Mouse (Mus musculus): ENCODE measurements around the gene Epb41l1. TPM values are rescaled to one million over a fixed set of nuclear protein-coding genes. Genes with fewer than 3 reads are reported as not detected.
A peak's percentile ranks its signal among the peaks of the same experiment; 100 is the strongest.
"Not testable (repeated sequence)": the region's sequence is repeated elsewhere in the genome, so short reads cannot be mapped to it uniquely, and the experiment has no call there.

Epb41l1 gene
- polyA plus RNA-seq, 1 experiment from 2014 or later, result 2.5 TPM

DNA sequence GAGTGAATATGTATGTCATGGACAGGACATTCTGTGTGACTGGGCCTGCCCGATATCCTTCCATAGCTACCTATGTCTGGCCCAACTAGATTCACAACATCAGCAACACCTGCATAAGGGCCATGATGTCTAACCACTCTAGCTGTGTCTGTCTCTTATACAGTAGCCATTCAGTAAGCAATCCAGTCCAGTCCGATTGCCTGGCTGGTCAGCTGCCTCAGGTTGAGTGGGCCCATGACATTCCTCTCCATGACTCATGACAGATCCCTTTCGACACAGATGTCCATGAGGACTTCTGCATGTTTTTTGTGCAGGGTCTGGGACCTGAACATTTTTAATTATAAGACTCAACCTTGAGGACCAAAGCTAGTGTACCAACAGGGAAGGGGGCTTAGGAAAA lies 18.7 kb upstream of the Epb41l1 start:
- no peak overlapping the region for H3K9ac ChIP-seq (replicated peaks)
- H3K4me3 ChIP-seq (replicated peaks), result no peak overlapping the region
- no peaks in the 10 kb centered on the region for H3K9me3 ChIP-seq
- no peaks in the 10 kb centered on the region for H3K27me3 ChIP-seq
- no peaks in the 10 kb centered on the region for H3K36me3 ChIP-seq
- ATAC-seq (ENCODE audit: insufficient number of reproducible peaks, insufficient read depth, low FRiP score, low TSS enrichment, low read depth), result no peak
- H3K27ac ChIP-seq, result no peak overlapping the region
- no peak overlapping the region for H3K4me2 ChIP-seq
- 96% methylated on average over 3 of the region's 3 CpGs for WGBS
- H3K4me1 ChIP-seq (replicated peaks), result peaks cover 18% of the 10 kb centered on the region

DNA sequence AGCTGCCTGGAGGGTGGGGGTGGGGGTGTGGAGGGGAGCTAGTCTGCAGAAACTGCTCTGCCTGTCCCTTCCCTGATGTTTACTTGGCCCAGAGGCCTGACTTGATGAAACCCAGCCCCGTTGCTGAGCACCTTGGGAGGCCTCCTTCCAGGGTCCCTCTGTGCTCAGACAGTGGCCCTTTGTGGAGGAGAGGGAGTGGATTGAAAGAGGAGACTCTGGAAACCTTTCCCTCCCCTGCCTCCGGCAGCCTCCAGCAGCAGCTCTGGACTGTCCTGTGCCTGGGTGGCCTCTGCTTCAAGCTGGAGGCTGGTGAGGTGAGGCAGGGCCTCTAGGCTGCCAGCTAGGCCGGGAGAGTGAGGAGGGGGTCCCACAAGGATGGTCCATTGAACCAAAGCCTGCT lies 13.7 kb upstream of the Epb41l1 start:
- Histone ChIP-seq H3K27ac (peak overlapping the region; percentile 74), H3K9ac (replicated peaks) (no peak overlapping the region), H3K4me2 (0 out of 2 replicates have a peak overlapping the region, but pooled peaks have one; percentile 4), H3K4me3 (replicated peaks) (no peak overlapping the region), H3K4me1 (replicated peaks) (peaks cover 19% of the 10 kb centered on the region), H3K9me3 (no peaks in the 10 kb centered on the region), H3K36me3 (no peaks in the 10 kb centered on the region), H3K27me3 (no peaks in the 10 kb centered on the region)
- ATAC-seq (ENCODE audit: insufficient number of reproducible peaks, insufficient read depth, low FRiP score, low TSS enrichment, low read depth), result peak; percentile 74; the same call in 1 of the 2 replicates
- 13% methylated on average over 3 of the region's 3 CpGs for WGBS

DNA sequence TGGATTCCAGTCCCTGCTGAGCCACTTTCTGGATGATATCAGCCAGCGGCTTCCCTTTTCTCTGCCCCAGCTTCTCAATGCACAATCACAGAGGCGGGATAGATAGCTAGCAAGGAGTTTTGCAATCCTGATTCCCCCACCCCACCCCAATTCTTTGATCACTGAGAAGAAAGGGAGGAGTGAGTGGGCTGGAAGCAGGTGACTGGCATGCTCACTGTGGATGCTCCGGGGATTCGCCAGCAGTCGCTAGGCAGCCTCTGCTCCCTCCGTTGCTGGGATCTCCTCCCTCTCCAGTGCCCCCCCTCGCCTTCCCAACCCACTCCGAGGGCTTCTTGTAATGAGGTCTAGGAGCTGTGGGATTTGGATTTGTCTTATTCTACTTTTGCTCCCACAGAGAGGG lies 12.5 kb upstream of the Epb41l1 start:
- no peak overlapping the region for H3K4me3 ChIP-seq (replicated peaks)
- 54% methylated on average over 8 of the region's 8 CpGs for WGBS
- no peak overlapping the region for H3K4me2 ChIP-seq
- no peaks in the 10 kb centered on the region for H3K36me3 ChIP-seq
- peaks cover 19% of the 10 kb centered on the region for H3K4me1 ChIP-seq (replicated peaks)
- no peaks in the 10 kb centered on the region for H3K27me3 ChIP-seq
- ATAC-seq (ENCODE audit: insufficient number of reproducible peaks, insufficient read depth, low FRiP score, low TSS enrichment, low read depth), result no peak
- peak overlapping the region; percentile 74; the same call in 1 of the 2 replicates for H3K27ac ChIP-seq
- H3K9ac ChIP-seq (replicated peaks), result no peak overlapping the region
- H3K9me3 ChIP-seq, result no peaks in the 10 kb centered on the region

GRCm38 (mm10) chr2:156411348-156411747 lies 9.4 kb upstream of the Epb41l1 start:
- H3K36me3 ChIP-seq; H3K4me2 ChIP-seq; H3K9me3 ChIP-seq; H3K4me3 ChIP-seq (replicated peaks); H3K27me3 ChIP-seq; H3K9ac ChIP-seq (replicated peaks); ATAC-seq (ENCODE audit: insufficient number of reproducible peaks, insufficient read depth, low FRiP score, low TSS enrichment, low read depth); H3K27ac ChIP-seq: not testable (repeated sequence)
- 85% methylated on average over 6 of the region's 7 CpGs for WGBS
- H3K4me1 ChIP-seq (replicated peaks), result peaks cover 16% of the 10 kb centered on the region

DNA sequence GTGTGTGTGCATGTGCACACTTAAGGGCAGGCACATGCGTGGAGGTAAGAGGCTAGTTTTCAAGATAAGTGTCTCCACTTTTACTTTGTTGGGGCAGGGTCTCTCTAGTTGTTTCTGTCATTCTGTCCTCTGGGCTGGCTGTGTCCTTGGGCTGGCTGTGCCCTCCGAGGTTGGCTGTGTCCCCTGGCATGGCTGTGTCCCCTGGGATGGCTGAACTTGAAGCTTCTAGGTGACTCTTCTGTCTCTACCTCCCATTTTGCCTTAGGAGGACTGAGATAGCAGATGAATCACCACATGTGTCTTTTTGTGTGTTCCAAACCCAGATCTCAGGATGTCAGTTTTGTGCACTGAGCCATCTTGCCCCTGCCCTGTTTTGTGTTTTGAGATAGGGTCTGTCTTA lies 5.7 kb upstream of the Epb41l1 start:
- Histone ChIP-seq H3K9ac (replicated peaks) (no peak overlapping the region), H3K36me3 (no peaks in the 10 kb centered on the region), H3K27me3 (peaks cover 23% of the 10 kb centered on the region), H3K27ac (no peak overlapping the region), H3K4me3 (replicated peaks) (no peak overlapping the region), H3K9me3 (no peaks in the 10 kb centered on the region), H3K4me1 (replicated peaks) (no peaks in the 10 kb centered on the region), H3K4me2 (no peak overlapping the region)
- WGBS, result 79% methylated on average over 2 of the region's 2 CpGs
- ATAC-seq (ENCODE audit: insufficient number of reproducible peaks, insufficient read depth, low FRiP score, low TSS enrichment, low read depth), result no peak

DNA sequence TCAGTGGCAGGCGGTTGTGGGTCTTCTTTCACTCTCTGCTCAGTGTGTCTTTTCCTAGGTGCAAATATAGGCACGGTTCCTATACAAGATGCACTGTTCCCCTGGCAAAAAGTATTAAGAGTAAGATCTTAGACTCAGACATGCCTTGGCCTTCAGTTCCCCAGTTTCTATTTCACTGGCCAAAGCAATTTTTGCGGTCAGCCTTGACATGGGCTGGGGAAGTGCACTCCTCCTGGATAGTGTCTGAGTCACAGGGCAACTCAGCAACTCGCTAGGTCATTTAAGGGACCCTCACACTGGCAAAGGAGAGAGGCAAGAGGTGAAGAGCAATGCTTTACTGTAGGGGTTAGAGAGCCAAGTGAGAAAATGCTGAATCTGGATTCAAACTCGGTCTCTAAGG lies 5.0 kb upstream of the Epb41l1 start:
- WGBS, result 73% methylated on average over 5 of the region's 5 CpGs
- Histone ChIP-seq H3K4me1 (replicated peaks) (no peaks in the 10 kb centered on the region), H3K9me3 (no peaks in the 10 kb centered on the region), H3K27ac (no peak overlapping the region), H3K27me3 (peaks cover 30% of the 10 kb centered on the region), H3K4me3 (replicated peaks) (no peak overlapping the region), H3K36me3 (no peaks in the 10 kb centered on the region), H3K4me2 (no peak overlapping the region), H3K9ac (replicated peaks) (no peak overlapping the region)
- ATAC-seq (ENCODE audit: insufficient number of reproducible peaks, insufficient read depth, low FRiP score, low TSS enrichment, low read depth), result no peak

GRCm38 (mm10) chr2:156417194-156417593 lies 3.5 kb upstream of the Epb41l1 start:
- WGBS, result 55% methylated on average over 1 of the region's 1 CpGs
- no peak overlapping the region for H3K4me3 ChIP-seq (replicated peaks)
- H3K4me1 ChIP-seq (replicated peaks), result peaks cover 10% of the 10 kb centered on the region
- no peaks in the 10 kb centered on the region for H3K36me3 ChIP-seq
- no peaks in the 10 kb centered on the region for H3K9me3 ChIP-seq
- ATAC-seq (ENCODE audit: insufficient number of reproducible peaks, insufficient read depth, low FRiP score, low TSS enrichment, low read depth), result no peak
- peaks cover 45% of the 10 kb centered on the region for H3K27me3 ChIP-seq
- H3K27ac ChIP-seq, result no peak overlapping the region
- H3K4me2 ChIP-seq, result no peak overlapping the region
- no peak overlapping the region for H3K9ac ChIP-seq (replicated peaks)

DNA sequence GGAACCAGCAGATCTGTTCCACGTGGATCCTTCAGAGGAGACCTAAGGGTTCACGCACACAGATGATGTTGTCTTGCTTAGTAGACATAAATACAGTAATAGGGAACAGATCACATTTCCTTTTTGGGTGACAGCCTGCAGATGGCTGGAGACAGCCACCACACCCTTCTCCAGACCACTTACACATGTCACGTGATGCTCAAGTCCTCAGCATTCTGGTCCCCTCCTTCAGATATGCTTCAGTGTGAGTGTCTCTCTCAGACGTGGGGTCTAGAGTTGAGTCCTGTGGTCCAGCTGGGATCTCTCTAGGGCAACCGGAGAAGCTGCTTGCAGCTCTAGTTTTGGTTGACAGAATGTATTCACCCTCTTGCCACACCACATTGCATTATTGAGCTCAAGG lies 2.2 kb upstream of the Epb41l1 start:
- H3K9me3 ChIP-seq, result no peaks in the 10 kb centered on the region
- no peak overlapping the region for H3K9ac ChIP-seq (replicated peaks)
- H3K27ac ChIP-seq, result no peak overlapping the region
- H3K4me3 ChIP-seq (replicated peaks), result no peak overlapping the region
- no peak for ATAC-seq (ENCODE audit: insufficient number of reproducible peaks, insufficient read depth, low FRiP score, low TSS enrichment, low read depth)
- peaks cover 10% of the 10 kb centered on the region for H3K4me1 ChIP-seq (replicated peaks)
- H3K27me3 ChIP-seq, result peaks cover 57% of the 10 kb centered on the region
- H3K4me2 ChIP-seq, result no peak overlapping the region
- H3K36me3 ChIP-seq, result no peaks in the 10 kb centered on the region
- 83% methylated on average over 5 of the region's 5 CpGs for WGBS

DNA sequence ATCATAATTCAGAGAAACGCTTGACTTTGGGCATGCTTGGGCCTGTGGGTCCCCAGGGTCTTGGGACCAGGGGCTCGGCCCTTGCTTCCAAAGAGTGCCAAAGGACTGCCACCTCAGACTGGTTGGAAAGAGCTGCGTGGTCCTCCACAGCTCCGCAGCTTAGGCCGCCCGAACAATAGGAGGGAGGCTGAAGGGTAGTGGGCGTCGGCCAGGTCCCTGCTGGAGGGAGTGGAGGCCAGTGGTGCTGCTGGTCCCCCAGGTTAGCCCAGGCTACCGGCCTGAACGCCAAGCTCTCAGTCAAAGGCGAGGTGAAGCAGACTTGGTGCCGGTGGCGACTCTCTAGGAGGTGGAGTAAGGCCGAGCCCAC lies 399 bp upstream of the Epb41l1 start:
- 0 out of 2 replicates have a peak, but pooled peaks have one; percentile 12 for ATAC-seq (ENCODE audit: insufficient number of reproducible peaks, insufficient read depth, low FRiP score, low TSS enrichment, low read depth)
- peaks cover 74% of the 10 kb centered on the region for H3K27me3 ChIP-seq
- peak overlapping the region; percentile 65 for H3K4me3 ChIP-seq (replicated peaks)

GRCm38 (mm10) chr2:156421381-156422110 lies 837 bp downstream of the Epb41l1 start:
- H3K4me3 ChIP-seq (replicated peaks), result peak overlapping the region; percentile 65
- peak overlapping the region; percentile 73 for H3K9ac ChIP-seq (replicated peaks)
- 2% methylated on average over 36 of the region's 36 CpGs for WGBS
- peak overlapping the region; percentile 96 for H3K4me2 ChIP-seq
- peak; percentile 61; the same call in 1 of the 2 replicates for ATAC-seq (ENCODE audit: insufficient number of reproducible peaks, insufficient read depth, low FRiP score, low TSS enrichment, low read depth)
- peaks cover 79% of the 10 kb centered on the region for H3K27me3 ChIP-seq
- H3K27ac ChIP-seq, result peak overlapping the region; percentile 23; the same call in 1 of the 2 replicates
- H3K4me1 ChIP-seq (replicated peaks), result peaks cover 10% of the 10 kb centered on the region
- H3K36me3 ChIP-seq, result no peaks in the 10 kb centered on the region
- no peaks in the 10 kb centered on the region for H3K9me3 ChIP-seq

More for the DNA sequence above, 399 bp upstream of the Epb41l1 start:
- Histone ChIP-seq H3K4me2 (peak overlapping the region; percentile 96), H3K9ac (replicated peaks) (peak overlapping the region; percentile 73), H3K4me1 (replicated peaks) (peaks cover 10% of the 10 kb centered on the region), H3K36me3 (no peaks in the 10 kb centered on the region), H3K9me3 (no peaks in the 10 kb centered on the region), H3K27ac (0 out of 2 replicates have a peak overlapping the region, but pooled peaks have one; percentile 23)
- 10% methylated on average over 14 of the region's 14 CpGs for WGBS

- 7% methylated on average over 8 of the region's 8 CpGs for WGBS
- Histone ChIP-seq H3K4me3 (replicated peaks) (peak overlapping the region; percentile 17; the same call in 1 of the 2 replicates), H3K9me3 (no peaks in the 10 kb centered on the region), H3K9ac (replicated peaks) (no peak overlapping the region), H3K27me3 (peaks cover 79% of the 10 kb centered on the region), H3K4me2 (peak overlapping the region; percentile 96), H3K27ac (no peak overlapping the region), H3K4me1 (replicated peaks) (peaks cover 10% of the 10 kb centered on the region), H3K36me3 (no peaks in the 10 kb centered on the region)
- ATAC-seq (ENCODE audit: insufficient number of reproducible peaks, insufficient read depth, low FRiP score, low TSS enrichment, low read depth), result no peak
These were observed 1.9 kb downstream of the Epb41l1 start for GRCm38 (mm10) chr2:156422631-156423030.

GRCm38 (mm10) chr2:156423672-156424071 lies 3.0 kb downstream of the Epb41l1 start:
- ATAC-seq (ENCODE audit: insufficient number of reproducible peaks, insufficient read depth, low FRiP score, low TSS enrichment, low read depth), result no peak
- WGBS, result 68% methylated on average over 4 of the region's 4 CpGs
- H3K27me3 ChIP-seq, result peaks cover 68% of the 10 kb centered on the region

More at GRCm38 (mm10) chr2:156423672-156424071, 3.0 kb downstream of the Epb41l1 start:
- no peak overlapping the region for H3K4me3 ChIP-seq (replicated peaks)
- no peak overlapping the region for H3K4me2 ChIP-seq
- no peaks in the 10 kb centered on the region for H3K9me3 ChIP-seq
- H3K36me3 ChIP-seq, result no peaks in the 10 kb centered on the region
- H3K4me1 ChIP-seq (replicated peaks), result peaks cover 10% of the 10 kb centered on the region
- no peak overlapping the region for H3K9ac ChIP-seq (replicated peaks)
- no peak overlapping the region for H3K27ac ChIP-seq
